ENCODE assay signal across 9 mouse cellular contexts in genomic region chr15:97276660-97277153, GRCm38 (mm10). TPM values are rescaled to one million over a fixed set of nuclear protein-coding genes. Genes with fewer than 3 reads are reported as not detected.
A peak's percentile ranks its signal among the peaks of the same experiment; 100 is the strongest.
DNase-seq lines count a peak whose midpoint lies in the region; ATAC-seq and TF ChIP-seq lines count a peak whose summit lies in the region.
"Had no signal": no experiment of that assay in that cellular context is flagged by ENCODE, and none has a peak within 500 bp of the region (broad histone marks: within the 10 kb centered on the region; RNA-seq: fewer than 3 reads in every experiment).

No protein-coding gene starts in this region.

- TF ChIP-seq EP300 in liver, postnatal 0 days (IDR thresholded peaks at IDR 0.05; ENCODE audit: low read depth) = 0 out of 2 replicates have a peak, but pooled peaks have one; percentile 14

- peaks cover 5% of the 10 kb centered on the region for H3K4me1 ChIP-seq in liver, postnatal 0 days (ENCODE audit: insufficient read depth)
- H3K4me1 ChIP-seq in liver, embryonic 12.5 days = peaks cover 3% of the 10 kb centered on the region; the same call in 1 of the 2 replicates
- H3K4me1 ChIP-seq in intestine, embryonic 15.5 days (replicated peaks) = peaks cover 15% of the 10 kb centered on the region; the same call in 1 of the 2 replicates
- H3K4me1 ChIP-seq in stomach, embryonic 15.5 days = peaks cover 11% of the 10 kb centered on the region; the same call in 1 of the 2 replicates

- H3K27ac ChIP-seq in liver, postnatal 0 days (ENCODE audit: low read depth) = peak overlapping the region; percentile 22; the same call in 1 of the 2 replicates
- no peak overlapping the region for H3K27ac ChIP-seq in liver, embryonic 12.5 days
- H3K27ac ChIP-seq in intestine, embryonic 15.5 days = no peak overlapping the region
- no peak overlapping the region for H3K27ac ChIP-seq in stomach, embryonic 15.5 days

- H3K4me3 ChIP-seq in liver, postnatal 0 days (ENCODE audit: low read depth, low read length) = no peak overlapping the region
- no peak overlapping the region for H3K4me3 ChIP-seq in liver, embryonic 12.5 days
- H3K4me3 ChIP-seq in intestine, embryonic 15.5 days (replicated peaks) = no peak overlapping the region
- H3K4me3 ChIP-seq in stomach, embryonic 15.5 days (replicated peaks) = no peak overlapping the region

- WGBS in liver, postnatal 0 days (ENCODE audit: insufficient replicate concordance) = 69% methylated on average over 20 of the region's 20 CpGs
- 74% methylated on average over 20 of the region's 20 CpGs for WGBS in liver, embryonic 12.5 days (ENCODE audit: insufficient replicate concordance)
- 47% methylated on average over 20 of the region's 20 CpGs for WGBS in intestine, embryonic 15.5 days
- 44% methylated on average over 20 of the region's 20 CpGs for WGBS in stomach, embryonic 15.5 days

- H3K36me3 ChIP-seq in liver, postnatal 0 days (replicated peaks; ENCODE audit: insufficient read depth, low read length) = no peaks in the 10 kb centered on the region
- no peaks in the 10 kb centered on the region for H3K36me3 ChIP-seq in liver, embryonic 12.5 days
- no peaks in the 10 kb centered on the region for H3K36me3 ChIP-seq in intestine, embryonic 15.5 days
- no peaks in the 10 kb centered on the region for H3K36me3 ChIP-seq in stomach, embryonic 15.5 days

- TF ChIP-seq CTCF in liver, postnatal 0 days (IDR thresholded peaks at IDR 0.05; ENCODE audit: low read depth) = no peak

- no peak overlapping the region for H3K4me2 ChIP-seq in liver, postnatal 0 days (ENCODE audit: low read depth, low read length)
- H3K4me2 ChIP-seq in liver, embryonic 12.5 days = no peak overlapping the region
- H3K4me2 ChIP-seq in intestine, embryonic 15.5 days (replicated peaks) = no peak overlapping the region
- H3K4me2 ChIP-seq in stomach, embryonic 15.5 days = no peak overlapping the region

- H3K27me3 ChIP-seq in liver, postnatal 0 days (ENCODE audit: insufficient read depth, low read length) = no peaks in the 10 kb centered on the region
- H3K27me3 ChIP-seq in liver, embryonic 12.5 days (replicated peaks) = no peaks in the 10 kb centered on the region
- no peaks in the 10 kb centered on the region for H3K27me3 ChIP-seq in intestine, embryonic 15.5 days (replicated peaks)
- no peaks in the 10 kb centered on the region for H3K27me3 ChIP-seq in stomach, embryonic 15.5 days (replicated peaks)

- no peak for DNase-seq in liver, postnatal 0 days
- DNase-seq in fat pad, adult 2 months (ENCODE audit: extremely low read depth, low read depth, low spot score) = peak; percentile 25
- DNase-seq: gastrocnemius, postnatal 36 days; thymus, postnatal 14 days had no signal

- ATAC-seq in liver, postnatal 0 days = peak; percentile 32
- no peak for ATAC-seq in liver, embryonic 12.5 days
- ATAC-seq in intestine, embryonic 15.5 days = peak; percentile 51
- peak; percentile 39; the same call in 1 of the 2 replicates for ATAC-seq in stomach, embryonic 15.5 days (ENCODE audit: insufficient read depth, low FRiP score, low read depth)
- no peak for ATAC-seq in megakaryocyte, adult 5-6 weeks (ENCODE audit: poor library complexity, severe bottlenecking)
- no peak for ATAC-seq in inflammation-experienced regulatory T-cells, adult 6 months

- no peak overlapping the region for H3K9ac ChIP-seq in liver, postnatal 0 days (replicated peaks)
- H3K9ac ChIP-seq in liver, embryonic 12.5 days = no peak overlapping the region
- H3K9ac ChIP-seq in intestine, embryonic 15.5 days = no peak overlapping the region
- no peak overlapping the region for H3K9ac ChIP-seq in stomach, embryonic 15.5 days

- no peaks in the 10 kb centered on the region for H3K9me3 ChIP-seq in liver, postnatal 0 days (ENCODE audit: low read length)
- no peaks in the 10 kb centered on the region for H3K9me3 ChIP-seq in liver, embryonic 12.5 days (replicated peaks)
- no peaks in the 10 kb centered on the region for H3K9me3 ChIP-seq in intestine, embryonic 15.5 days
- no peaks in the 10 kb centered on the region for H3K9me3 ChIP-seq in stomach, embryonic 15.5 days

RNA-seq across cellular contexts. Expression of gene Amigo2, which starts 29.6 kb away (rescaled TPM):
- 2.9 and 3.0 TPM in 2 replicates for polyA plus RNA-seq in liver, postnatal 0 days (2015; fragmentation: Nextera tagmentation; extraction: Ambion mirVana)
- 1.4 and 1.7 TPM in 2 replicates for polyA plus RNA-seq in liver, embryonic 12.5 days (2016; fragmentation: Nextera tagmentation; extraction: Ambion mirVana)
- polyA plus RNA-seq in intestine, embryonic 15.5 days (2015; fragmentation: Nextera tagmentation; extraction: Ambion mirVana) = 6.8 and 8.3 TPM in 2 replicates
- polyA plus RNA-seq in stomach, embryonic 15.5 days (2015; fragmentation: Nextera tagmentation; extraction: Ambion mirVana) = 4.7 and 5.5 TPM in 2 replicates
- total RNA-seq in megakaryocyte, adult 5-6 weeks (2015) = 0.27 and 0.84 TPM in 2 replicates
- total RNA-seq in megakaryocyte, adult 5-6 weeks (2017) = 0.07 TPM in 1 of 2 replicates, not detected in the other
- 1 to 10 TPM in 2 of 3 experiments, not detected in 1; 1.2 to 1.5 TPM for polyA plus RNA-seq in inflammation-experienced regulatory T-cells, adult 6 months (2017; shearing (Covaris generic))

RNA-seq across cellular contexts. Expression of gene Pced1b, which starts 29.8 kb away (rescaled TPM):
- 2.5 and 2.8 TPM in 2 replicates for polyA plus RNA-seq in liver, postnatal 0 days (2015; fragmentation: Nextera tagmentation; extraction: Ambion mirVana)
- 5.6 and 6.4 TPM in 2 replicates for polyA plus RNA-seq in liver, embryonic 12.5 days (2016; fragmentation: Nextera tagmentation; extraction: Ambion mirVana)
- polyA plus RNA-seq in intestine, embryonic 15.5 days (2015; fragmentation: Nextera tagmentation; extraction: Ambion mirVana) = 3.4 and 4.0 TPM in 2 replicates
- polyA plus RNA-seq in stomach, embryonic 15.5 days (2015; fragmentation: Nextera tagmentation; extraction: Ambion mirVana) = 3.0 and 3.5 TPM in 2 replicates
- 20.1 and 23.2 TPM in 2 replicates for total RNA-seq in megakaryocyte, adult 5-6 weeks (2015)
- total RNA-seq in megakaryocyte, adult 5-6 weeks (2017) = 3.2 and 5.8 TPM in 2 replicates
- polyA plus RNA-seq in inflammation-experienced regulatory T-cells, adult 6 months (2017; shearing (Covaris generic)) = 10 to 100 TPM; 53.0 to 66.8 (median 60.2) TPM

Comparison
In these comparisons a context has a peak if more than half of its experiments do, and no peak if none do; other contexts are left out.
1. ATAC-seq: peak in liver, postnatal 0 days (single experiment), intestine, embryonic 15.5 days (single experiment) and stomach, embryonic 15.5 days (single experiment); none in liver, embryonic 12.5 days (single experiment), megakaryocyte, adult 5-6 weeks (single experiment) and inflammation-experienced regulatory T-cells, adult 6 months (single experiment).